Mouse (Mus musculus) liver, adult 2 months (tissue): Measurements from ENCODE around the gene Smyd4.

ENCODE experiments used
- CTCF ChIP-seq: fragments of 200-500 bp; IDR thresholded peaks from 2 replicates; pipeline ENCODE4 v1.5.1; 2011; ENCODE audit warnings: low read depth, low read length, control low read depth
- POLR2A ChIP-seq: fragments of 200-500 bp; IDR thresholded peaks from 2 replicates; pipeline ENCODE4 v1.6.1; 2011; ENCODE audit warnings: low read length, control low read depth; ENCODE audit not compliant: insufficient read depth; ENCODE audit errors: extremely low read depth

- no peak for TF ChIP-seq POLR2A
- TF ChIP-seq CTCF = no peak
Observed at GRCm38 (mm10) chr11:75395611-75396010, 47.4 kb downstream of the Smyd4 start.
